Mouse (Mus musculus): ENCODE measurements around the gene Gemin7. TPM values are rescaled to one million over a fixed set of nuclear protein-coding genes. Genes with fewer than 3 reads are reported as not detected.

Gemin7 gene
- polyA plus RNA-seq, 1 experiment = 94.7 TPM

- 85% methylated on average over 2 of the region's 2 CpGs for WGBS
- Histone ChIP-seq H3K4me1 (ENCODE audit: control insufficient read depth, insufficient read depth, insufficient read length) (peaks cover 7% of the 10 kb centered on the region; the same call in 1 of the 2 replicates), H3K4me3 (ENCODE audit: extremely low read depth, insufficient read depth, insufficient read length) (no peak overlapping the region), H3K36me3 (ENCODE audit: control insufficient read depth, insufficient read depth, low read length) (no peaks in the 10 kb centered on the region), H3K27me3 (ENCODE audit: control insufficient read depth, insufficient read depth, low read length) (no peaks in the 10 kb centered on the region), H3K27ac (ENCODE audit: insufficient read depth, low read length) (no peak overlapping the region)
- no peak for DNase-seq (ENCODE audit: low read depth in 1 of 2, low spot score in 2 of 2)
- TF ChIP-seq POLR2A (IDR thresholded peaks at IDR 0.05; ENCODE audit: low read depth, low read length) (no peak), CTCF (IDR thresholded peaks at IDR 0.05; ENCODE audit: extremely low read depth, insufficient read depth, insufficient read length, insufficient replicate concordance) (no peak)
Measured at GRCm38 (mm10) chr7:19540771-19541566, 36.4 kb downstream of the Gemin7 start.

GRCm38 (mm10) chr7:19534676-19535075, 42.7 kb downstream of the Gemin7 start:
- peaks cover 40% of the 10 kb centered on the region for H3K36me3 ChIP-seq (ENCODE audit: control insufficient read depth, insufficient read depth, low read length)

GRCm38 (mm10) chr7:19532240-19532639, 45.2 kb downstream of the Gemin7 start:
- Histone ChIP-seq H3K27me3 (ENCODE audit: control insufficient read depth, insufficient read depth, low read length) (no peaks in the 10 kb centered on the region), H3K36me3 (ENCODE audit: control insufficient read depth, insufficient read depth, low read length) (peaks cover 40% of the 10 kb centered on the region), H3K4me1 (ENCODE audit: control insufficient read depth, insufficient read depth, insufficient read length) (no peaks in the 10 kb centered on the region), H3K4me3 (ENCODE audit: extremely low read depth, insufficient read depth, insufficient read length) (no peak overlapping the region), H3K27ac (ENCODE audit: insufficient read depth, low read length) (no peak overlapping the region)
- WGBS = 92% methylated on average over 14 of the region's 14 CpGs
- DNase-seq (ENCODE audit: low read depth in 1 of 2, low spot score in 2 of 2) = no peak
- TF ChIP-seq POLR2A (IDR thresholded peaks at IDR 0.05; ENCODE audit: low read depth, low read length) (no peak), CTCF (IDR thresholded peaks at IDR 0.05; ENCODE audit: extremely low read depth, insufficient read depth, insufficient read length, insufficient replicate concordance) (no peak)

More at GRCm38 (mm10) chr7:19534676-19535075, 42.7 kb downstream of the Gemin7 start:
- H3K4me3 ChIP-seq (ENCODE audit: extremely low read depth, insufficient read depth, insufficient read length) = no peak overlapping the region
- H3K27me3 ChIP-seq (ENCODE audit: control insufficient read depth, insufficient read depth, low read length) = no peaks in the 10 kb centered on the region
- H3K4me1 ChIP-seq (ENCODE audit: control insufficient read depth, insufficient read depth, insufficient read length) = no peaks in the 10 kb centered on the region
- 97% methylated on average over 10 of the region's 10 CpGs for WGBS
- TF ChIP-seq CTCF (IDR thresholded peaks at IDR 0.05; ENCODE audit: extremely low read depth, insufficient read depth, insufficient read length, insufficient replicate concordance) = no peak
- TF ChIP-seq POLR2A (IDR thresholded peaks at IDR 0.05; ENCODE audit: low read depth, low read length) = no peak
- DNase-seq (ENCODE audit: low read depth in 1 of 2, low spot score in 2 of 2) = no peak
- no peak overlapping the region for H3K27ac ChIP-seq (ENCODE audit: insufficient read depth, low read length)

GRCm38 (mm10) chr7:19531077-19531476, 46.3 kb downstream of the Gemin7 start:
- Histone ChIP-seq H3K4me3 (ENCODE audit: extremely low read depth, insufficient read depth, insufficient read length) (no peak overlapping the region), H3K27me3 (ENCODE audit: control insufficient read depth, insufficient read depth, low read length) (no peaks in the 10 kb centered on the region), H3K4me1 (ENCODE audit: control insufficient read depth, insufficient read depth, insufficient read length) (no peaks in the 10 kb centered on the region), H3K36me3 (ENCODE audit: control insufficient read depth, insufficient read depth, low read length) (peaks cover 40% of the 10 kb centered on the region), H3K27ac (ENCODE audit: insufficient read depth, low read length) (no peak overlapping the region)
- no peak for TF ChIP-seq POLR2A (IDR thresholded peaks at IDR 0.05; ENCODE audit: low read depth, low read length)
- TF ChIP-seq CTCF (IDR thresholded peaks at IDR 0.05; ENCODE audit: extremely low read depth, insufficient read depth, insufficient read length, insufficient replicate concordance) = no peak
- no peak for DNase-seq (ENCODE audit: low read depth in 1 of 2, low spot score in 2 of 2)
- 80% methylated on average over 10 of the region's 10 CpGs for WGBS

- no peaks in the 10 kb centered on the region for H3K36me3 ChIP-seq (ENCODE audit: control insufficient read depth, insufficient read depth, low read length)
- TF ChIP-seq CTCF (IDR thresholded peaks at IDR 0.05; ENCODE audit: extremely low read depth, insufficient read depth, insufficient read length, insufficient replicate concordance) = no peak
- no peak for TF ChIP-seq POLR2A (IDR thresholded peaks at IDR 0.05; ENCODE audit: low read depth, low read length)
- no peak overlapping the region for H3K4me3 ChIP-seq (ENCODE audit: extremely low read depth, insufficient read depth, insufficient read length)
- 66% methylated on average over 2 of the region's 2 CpGs for WGBS
- H3K27me3 ChIP-seq (ENCODE audit: control insufficient read depth, insufficient read depth, low read length) = peaks cover 20% of the 10 kb centered on the region
- no peak overlapping the region for H3K27ac ChIP-seq (ENCODE audit: insufficient read depth, low read length)
- H3K4me1 ChIP-seq (ENCODE audit: control insufficient read depth, insufficient read depth, insufficient read length) = peaks cover 16% of the 10 kb centered on the region
- DNase-seq (ENCODE audit: low read depth in 1 of 2, low spot score in 2 of 2) = no peak
Measured at GRCm38 (mm10) chr7:19525105-19525481, 52.3 kb downstream of the Gemin7 start.

GRCm38 (mm10) chr7:19524420-19525104, 52.8 kb downstream of the Gemin7 start:
- Histone ChIP-seq H3K4me3 (ENCODE audit: extremely low read depth, insufficient read depth, insufficient read length) (no peak overlapping the region), H3K4me1 (ENCODE audit: control insufficient read depth, insufficient read depth, insufficient read length) (peaks cover 16% of the 10 kb centered on the region), H3K36me3 (ENCODE audit: control insufficient read depth, insufficient read depth, low read length) (no peaks in the 10 kb centered on the region), H3K27ac (ENCODE audit: insufficient read depth, low read length) (no peak overlapping the region), H3K27me3 (ENCODE audit: control insufficient read depth, insufficient read depth, low read length) (peaks cover 25% of the 10 kb centered on the region)
- TF ChIP-seq CTCF (IDR thresholded peaks at IDR 0.05; ENCODE audit: extremely low read depth, insufficient read depth, insufficient read length, insufficient replicate concordance) (no peak), POLR2A (IDR thresholded peaks at IDR 0.05; ENCODE audit: low read depth, low read length) (no peak)
- no peak for DNase-seq (ENCODE audit: low read depth in 1 of 2, low spot score in 2 of 2)
- 37% methylated on average over 24 of the region's 24 CpGs for WGBS

Data from spleen, adult 2 months (tissue).